Mouse (Mus musculus): ENCODE data around the gene Usp15.

DNA sequence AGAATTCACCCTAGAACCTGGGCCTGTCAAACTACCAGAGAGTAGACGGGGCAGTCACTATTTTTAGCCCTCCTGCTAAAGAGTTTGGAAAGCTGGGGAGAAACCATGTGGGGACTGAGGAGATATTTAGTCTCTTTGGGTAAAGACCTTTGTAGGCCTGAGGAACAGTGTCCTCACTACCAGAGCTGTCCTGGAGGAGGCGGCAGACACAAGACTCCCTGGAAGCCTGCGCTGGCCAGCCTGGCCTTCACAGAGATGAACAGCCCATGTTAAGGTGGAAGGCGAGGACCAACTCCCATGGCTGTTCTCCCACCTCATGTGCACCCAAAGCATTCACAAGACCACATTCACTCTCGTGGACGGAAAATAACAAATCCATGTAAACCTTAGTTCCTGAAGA lies 5.8 kb downstream of the Usp15 start:
- TF ChIP-seq CTCF (IDR thresholded peaks at IDR 0.05; ENCODE audit: extremely low read depth, insufficient read depth, low read length) (no peak), POLR2A (IDR thresholded peaks at IDR 0.05; ENCODE audit: extremely low read depth, insufficient read depth, low read length) (no peak)
